Comparison of ENCODE assay signal across 15 mouse cellular contexts in the genomic region with DNA sequence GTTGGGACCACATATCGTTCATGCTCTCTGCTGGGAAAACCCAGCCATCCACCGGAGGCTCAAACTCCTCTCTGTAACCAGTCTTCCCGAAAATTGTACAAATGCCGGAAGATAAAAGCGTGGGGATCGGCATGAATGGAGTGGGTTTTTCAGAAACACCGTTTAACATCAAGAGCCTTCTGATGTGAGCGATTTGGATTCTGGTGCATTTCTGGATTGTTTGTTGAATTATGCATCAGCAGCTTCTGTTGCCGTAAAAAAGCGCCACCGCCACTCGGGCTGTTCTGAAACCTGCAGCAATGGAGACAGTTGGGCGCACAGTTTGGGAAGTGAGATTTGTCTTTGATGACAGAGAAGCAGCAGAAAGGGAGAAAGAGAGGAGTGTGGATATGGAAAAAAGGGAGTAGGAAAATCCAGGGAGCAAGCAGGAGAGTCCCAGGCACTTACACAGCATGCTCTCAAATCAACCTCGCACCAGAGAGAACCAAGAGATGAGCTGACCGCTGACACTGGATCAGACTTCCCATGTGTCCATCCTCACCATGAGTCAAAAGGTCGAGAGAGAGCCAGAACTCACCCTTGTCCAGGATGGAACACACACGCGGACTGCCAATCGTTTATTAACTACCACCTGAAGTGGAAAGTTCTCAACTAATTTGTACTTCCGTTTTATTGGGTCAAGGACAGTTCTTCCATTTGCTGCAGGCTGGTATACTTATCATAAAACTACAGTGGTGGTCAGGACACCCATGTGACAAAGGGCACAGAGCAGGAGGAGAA.
A peak's percentile ranks its signal among the peaks of the same experiment; 100 is the strongest.
DNase-seq lines count a peak whose midpoint lies in the region; ATAC-seq lines count a peak whose summit lies in the region.
"Had no signal": no experiment of that assay in that cellular context is flagged by ENCODE, and none has a peak within 500 bp of the region (broad histone marks: within the 10 kb centered on the region; RNA-seq: fewer than 3 reads in every experiment).

No protein-coding gene starts in this region.

- no peaks in the 10 kb centered on the region for H3K9me3 ChIP-seq in kidney, embryonic 14.5 days (ENCODE audit: control insufficient read depth, low read length)
- no peaks in the 10 kb centered on the region for H3K9me3 ChIP-seq in hindbrain, embryonic 14.5 days (ENCODE audit: control insufficient read depth, low read length)
- H3K9me3 ChIP-seq: embryonic facial prominence, embryonic 15.5 days; hindbrain, embryonic 13.5 days; limb, embryonic 13.5 days had no signal

- no peak overlapping the region for H3K9ac ChIP-seq in kidney, embryonic 14.5 days (ENCODE audit: low read depth, low read length)
- no peak overlapping the region for H3K9ac ChIP-seq in hindbrain, embryonic 14.5 days
- H3K9ac ChIP-seq: embryonic facial prominence, embryonic 15.5 days; hindbrain, embryonic 13.5 days; limb, embryonic 13.5 days; liver, postnatal 0 days had no signal

- H3K4me1 ChIP-seq in kidney, embryonic 14.5 days (ENCODE audit: control insufficient read depth, insufficient read depth, low read length) = peaks cover 5% of the 10 kb centered on the region; the same call in 1 of the 2 replicates
- H3K4me1 ChIP-seq in hindbrain, embryonic 14.5 days (replicated peaks; ENCODE audit: control insufficient read depth, insufficient read depth, low read length) = peaks cover 14% of the 10 kb centered on the region; the same call in 1 of the 2 replicates
- H3K4me1 ChIP-seq: embryonic facial prominence, embryonic 15.5 days had no signal

- no peaks in the 10 kb centered on the region for H3K27me3 ChIP-seq in kidney, embryonic 14.5 days (ENCODE audit: control insufficient read depth, insufficient read depth, low read length)
- no peaks in the 10 kb centered on the region for H3K27me3 ChIP-seq in hindbrain, embryonic 14.5 days (ENCODE audit: control insufficient read depth, insufficient read depth, low read length)
- H3K27me3 ChIP-seq: embryonic facial prominence, embryonic 15.5 days; hindbrain, embryonic 13.5 days had no signal

- H3K4me3 ChIP-seq in kidney, embryonic 14.5 days (ENCODE audit: low read length) = no peak overlapping the region
- H3K4me3 ChIP-seq in hindbrain, embryonic 14.5 days (replicated peaks; ENCODE audit: low read length) = no peak overlapping the region
- H3K4me3 ChIP-seq: embryonic facial prominence, embryonic 15.5 days; hindbrain, embryonic 13.5 days; limb, embryonic 13.5 days had no signal

- H3K36me3 ChIP-seq in kidney, embryonic 14.5 days (ENCODE audit: control insufficient read depth, insufficient read depth, low read length) = no peaks in the 10 kb centered on the region
- H3K36me3 ChIP-seq in hindbrain, embryonic 14.5 days (replicated peaks; ENCODE audit: control insufficient read depth, insufficient read depth) = no peaks in the 10 kb centered on the region
- H3K36me3 ChIP-seq: embryonic facial prominence, embryonic 15.5 days; hindbrain, embryonic 13.5 days; limb, embryonic 13.5 days had no signal

- peak; percentile 69 for DNase-seq in kidney, adult 8-10 months
- DNase-seq in right cerebral cortex, adult 2 months (ENCODE audit: low spot score in 2 of 2) = peak; percentile 47
- no peak for DNase-seq in right cerebral cortex, postnatal 36 days (ENCODE audit: low spot score in 2 of 2)
- DNase-seq in layer of hippocampus, postnatal 10 days (ENCODE audit: low spot score in 2 of 2) = peak; percentile 42 to 56
- no peak for DNase-seq in hindbrain, embryonic 14.5 days (ENCODE audit: low spot score)
- no peak for DNase-seq in adrenal gland, postnatal 36 days
- DNase-seq: cerebellum, adult 11-12 months; heart, adult 11 months; liver, postnatal 0 days had no signal

- H3K4me2 ChIP-seq in kidney, embryonic 14.5 days (replicated peaks; ENCODE audit: low read depth, low read length) = no peak overlapping the region
- no peak overlapping the region for H3K4me2 ChIP-seq in hindbrain, embryonic 14.5 days (replicated peaks)
- H3K4me2 ChIP-seq: embryonic facial prominence, embryonic 15.5 days; hindbrain, embryonic 13.5 days; limb, embryonic 13.5 days had no signal

- 85% methylated on average over 20 of the region's 20 CpGs for WGBS in kidney, embryonic 14.5 days
- 81% methylated on average over 20 of the region's 20 CpGs for WGBS in hindbrain, embryonic 14.5 days

- ATAC-seq in kidney, embryonic 14.5 days (ENCODE audit: low FRiP score, low TSS enrichment) = no peak
- ATAC-seq in hindbrain, embryonic 14.5 days (ENCODE audit: low FRiP score) = no peak
- ATAC-seq: intestine, postnatal 0 days; liver, postnatal 0 days had no signal

- H3K27ac ChIP-seq in kidney, embryonic 14.5 days (ENCODE audit: low read depth, low read length) = no peak overlapping the region
- no peak overlapping the region for H3K27ac ChIP-seq in hindbrain, embryonic 14.5 days
- H3K27ac ChIP-seq: embryonic facial prominence, embryonic 15.5 days; hindbrain, embryonic 13.5 days; limb, embryonic 13.5 days; macrophage had no signal

Comparison
In these comparisons a context has a peak if more than half of its experiments do, and no peak if none do; other contexts are left out.
1. DNase-seq: peak in kidney, adult 8-10 months (2 of 2), right cerebral cortex, adult 2 months (2 of 2) and layer of hippocampus, postnatal 10 days (2 of 2); none in right cerebral cortex, postnatal 36 days (0 of 2), hindbrain, embryonic 14.5 days (single experiment) and adrenal gland, postnatal 36 days (0 of 2).